Mouse (Mus musculus): ENCODE results near the gene Sbf2. TPM values are rescaled to one million over a fixed set of nuclear protein-coding genes. Genes with fewer than 3 reads are reported as not detected.

Sbf2 gene
- 122 TPM for polyA plus RNA-seq (2014; fragmentation: Illumina TruSeq; extraction: RNeasy Lipid Tissue Mini Kit (QIAGEN cat#74804); ENCODE audit: low read depth, low replicate concordance)

DNA sequence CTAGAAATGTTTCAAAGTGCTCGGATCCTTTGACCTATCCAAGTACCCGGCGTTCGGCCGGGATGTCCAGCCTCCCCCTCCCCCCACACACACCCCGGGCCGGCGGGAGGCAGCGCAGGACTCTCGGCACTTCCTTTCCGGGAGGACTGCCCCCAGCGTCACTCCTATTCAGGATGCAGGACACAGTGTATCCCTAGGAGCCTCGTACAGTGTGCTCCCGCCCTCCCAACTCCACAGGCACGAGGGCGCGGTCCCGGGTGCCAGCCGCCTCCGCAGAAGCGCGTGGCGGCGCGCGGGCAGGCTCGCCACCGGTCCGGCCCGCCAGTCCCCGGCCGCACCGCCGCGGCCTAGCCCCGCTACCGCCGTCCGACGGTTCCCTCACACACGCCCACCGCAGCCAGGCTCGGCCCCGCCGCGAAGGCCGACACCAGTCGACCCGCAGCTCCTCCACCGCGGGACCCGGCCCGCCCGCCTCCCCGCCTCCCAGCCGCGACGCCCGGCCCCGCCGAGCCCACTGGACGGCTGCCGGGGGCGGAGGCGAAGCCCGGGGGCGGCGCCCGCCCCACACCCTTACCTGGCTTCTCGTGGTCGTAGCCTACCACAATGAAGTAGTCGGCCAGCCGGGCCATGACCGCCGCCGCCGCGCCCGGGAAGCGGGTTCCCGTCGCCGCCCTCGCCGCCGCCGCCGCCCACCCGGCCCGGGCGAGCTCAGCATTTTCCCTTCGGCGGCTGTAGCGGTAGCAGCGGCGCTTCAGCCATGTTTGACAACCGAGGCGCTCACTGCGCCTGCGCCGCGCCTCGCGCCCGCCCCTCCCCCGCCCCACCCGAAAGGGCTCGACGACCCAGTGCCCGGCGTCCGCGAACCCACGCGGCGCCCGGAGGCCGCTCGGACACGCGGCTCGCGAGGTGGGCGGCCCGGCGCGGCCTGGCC, at the start of gene Sbf2:
Gene Sbf2 (minus strand): TSS at position 790 of the 931 bp plus-strand sequence.

GRCm38 (mm10) chr7:110627486-110628272, 13.0 kb upstream of the Sbf2 start, which contains the start of gene Adm:
Gene Adm (plus strand): TSS chr7:110627661.

Other genes starting within 250 kb of the Sbf2 start
- gene Adm, start 12.7 kb upstream of the Sbf2 start, polyA plus RNA-seq (2014; fragmentation: Illumina TruSeq; extraction: RNeasy Lipid Tissue Mini Kit (QIAGEN cat#74804); ENCODE audit: low read depth, low replicate concordance) = 4.5 TPM
- 47.8 TPM for gene Ampd3, start 153.3 kb upstream of the Sbf2 start, polyA plus RNA-seq (2014; fragmentation: Illumina TruSeq; extraction: RNeasy Lipid Tissue Mini Kit (QIAGEN cat#74804); ENCODE audit: low read depth, low replicate concordance)
- 158 TPM for gene Rnf141, start 229.5 kb upstream of the Sbf2 start, polyA plus RNA-seq (2014; fragmentation: Illumina TruSeq; extraction: RNeasy Lipid Tissue Mini Kit (QIAGEN cat#74804); ENCODE audit: low read depth, low replicate concordance)
- gene Lyve1, start 248.3 kb upstream of the Sbf2 start, polyA plus RNA-seq (2014; fragmentation: Illumina TruSeq; extraction: RNeasy Lipid Tissue Mini Kit (QIAGEN cat#74804); ENCODE audit: low read depth, low replicate concordance) = 49.1 TPM

Data from sigmoid colon, adult 10 weeks (tissue).